Mouse (Mus musculus) adrenal gland, postnatal 14 days (tissue): Measurements from ENCODE around the gene Myl9. TPM values are rescaled to one million over a fixed set of nuclear protein-coding genes. Genes with fewer than 3 reads are reported as not detected.
"Not testable (repeated sequence)": the region's sequence is repeated elsewhere in the genome, so short reads cannot be mapped to it uniquely, and the experiment has no call there.

Source experiments
- DNase-seq: peaks from one replicate; pipeline ENCODE4 v3.0.0; 2021; ENCODE audit warnings: mixed read lengths
- total RNA-seq: library from RNA; stranded (reverse); gene quantifications from 2 replicates; pipeline ENCODE4 v1.2.3, GENCODE M21; 2021

Myl9 gene
- total RNA-seq, 1 experiment from 2014 or later: 54.6 TPM

- no peak for DNase-seq
These were observed 8.9 kb downstream of the Myl9 start for GRCm38 (mm10) chr2:156784016-156784585.

- no peak for DNase-seq
These were observed 9.7 kb downstream of the Myl9 start for GRCm38 (mm10) chr2:156784891-156785290.

- not testable (repeated sequence) for DNase-seq
These were observed 11.1 kb downstream of the Myl9 start for GRCm38 (mm10) chr2:156786369-156786768.

GRCm38 (mm10) chr2:156787090-156787775 lies 12.0 kb downstream of the Myl9 start:
- no peak for DNase-seq

GRCm38 (mm10) chr2:156787776-156788105 lies 12.5 kb downstream of the Myl9 start:
- no peak for DNase-seq

GRCm38 (mm10) chr2:156788836-156789235 lies 13.6 kb downstream of the Myl9 start:
- DNase-seq: no peak

GRCm38 (mm10) chr2:156798516-156798915 lies 23.3 kb downstream of the Myl9 start:
- no peak for DNase-seq

- DNase-seq: no peak
These were observed 25.8 kb downstream of the Myl9 start for GRCm38 (mm10) chr2:156801045-156801444.

- DNase-seq: not testable (repeated sequence)
These were observed 26.9 kb downstream of the Myl9 start for GRCm38 (mm10) chr2:156802116-156802515.

- DNase-seq: no peak
These were observed 28.6 kb downstream of the Myl9 start for GRCm38 (mm10) chr2:156803698-156804372.

- no peak for DNase-seq
These were observed 29.4 kb downstream of the Myl9 start for GRCm38 (mm10) chr2:156804589-156804988.

- no peak for DNase-seq
These were observed 31.7 kb downstream of the Myl9 start for GRCm38 (mm10) chr2:156806886-156807285.

GRCm38 (mm10) chr2:156809579-156809978 lies 34.4 kb downstream of the Myl9 start:
- DNase-seq: peak; percentile 70

GRCm38 (mm10) chr2:156810716-156811115 lies 35.5 kb downstream of the Myl9 start:
- no peak for DNase-seq

- DNase-seq: no peak
These were observed 36.3 kb downstream of the Myl9 start for GRCm38 (mm10) chr2:156811556-156811955.

- peak; percentile 46 for DNase-seq
These were observed 39.2 kb downstream of the Myl9 start for GRCm38 (mm10) chr2:156814344-156814801.

- DNase-seq: no peak
These were observed 39.7 kb downstream of the Myl9 start for GRCm38 (mm10) chr2:156814893-156815292.

- no peak for DNase-seq
These were observed 40.2 kb downstream of the Myl9 start for GRCm38 (mm10) chr2:156815412-156815811.

- no peak for DNase-seq
These were observed 40.9 kb downstream of the Myl9 start for GRCm38 (mm10) chr2:156816116-156816515.

GRCm38 (mm10) chr2:156825128-156825527 lies 49.9 kb downstream of the Myl9 start:
- DNase-seq: not testable (repeated sequence)
